Mouse (Mus musculus): ENCODE data around the gene Wrap73. TPM values are rescaled to one million over a fixed set of nuclear protein-coding genes. Genes with fewer than 3 reads are reported as not detected.

Gene Wrap73
- polyA plus RNA-seq, 1 experiment from 2014 or later: 31.4 TPM

Other genes starting within 250 kb of the Wrap73 start
- 74.4 and 75.3 TPM in 2 replicates for gene A430005L14Rik, start 185.1 kb upstream of the Wrap73 start, polyA plus RNA-seq (2016; fragmentation: Nextera tagmentation; extraction: Ambion mirVana)
- gene Dffb, start 167.2 kb upstream of the Wrap73 start, polyA plus RNA-seq (2016; fragmentation: Nextera tagmentation; extraction: Ambion mirVana): 11.6 and 12.4 TPM in 2 replicates
- gene Cep104, start 167.2 kb upstream of the Wrap73 start, polyA plus RNA-seq (2016; fragmentation: Nextera tagmentation; extraction: Ambion mirVana): 11.9 and 12.0 TPM in 2 replicates
- gene Lrrc47, start 130.6 kb upstream of the Wrap73 start, polyA plus RNA-seq (2016; fragmentation: Nextera tagmentation; extraction: Ambion mirVana): 36.0 and 38.6 TPM in 2 replicates
- 440 and 457 TPM in 2 replicates for gene Smim1, start 116.1 kb upstream of the Wrap73 start, polyA plus RNA-seq (2016; fragmentation: Nextera tagmentation; extraction: Ambion mirVana)
- 0.06 and 0.13 TPM in 2 replicates for gene Ccdc27, start 99.7 kb upstream of the Wrap73 start, polyA plus RNA-seq (2016; fragmentation: Nextera tagmentation; extraction: Ambion mirVana)
- gene Trp73, start 2.2 kb upstream of the Wrap73 start, polyA plus RNA-seq (2016; fragmentation: Nextera tagmentation; extraction: Ambion mirVana): 0.04 and 0.17 TPM in 2 replicates
- 162 and 167 TPM in 2 replicates for gene Tprgl, start 18.3 kb downstream of the Wrap73 start, polyA plus RNA-seq (2016; fragmentation: Nextera tagmentation; extraction: Ambion mirVana)
- gene Megf6, start 28.4 kb downstream of the Wrap73 start, polyA plus RNA-seq (2016; fragmentation: Nextera tagmentation; extraction: Ambion mirVana): 3.8 and 4.3 TPM in 2 replicates
- gene Arhgef16, start 159.3 kb downstream of the Wrap73 start, polyA plus RNA-seq (2016; fragmentation: Nextera tagmentation; extraction: Ambion mirVana): 3.9 and 4.5 TPM in 2 replicates
- gene B230104I21Rik, start 193.8 kb downstream of the Wrap73 start, polyA plus RNA-seq (2016; fragmentation: Nextera tagmentation; extraction: Ambion mirVana): not detected in 2 replicates

Measured in liver, embryonic 12.5 days (tissue).